Mouse (Mus musculus) heart, postnatal 36 days (tissue): ENCODE results near the gene Trafd1. TPM values are rescaled to one million over a fixed set of nuclear protein-coding genes. Genes with fewer than 3 reads are reported as not detected.
A peak's percentile ranks its signal among the peaks of the same experiment; 100 is the strongest.

Experiments
- DNase-seq, 2 experiments: peaks; one replicate each; pipeline ENCODE4 v3.0.0; 2021 to 2022
- intact Hi-C: fragments of 180-260 bp; cut with DNase I; formaldehyde crosslinking; loops from one replicate; pipeline ENCODE4 v1.15.1; 2025
- total RNA-seq, 2 experiments: library from RNA; stranded (reverse); gene quantifications; 2 replicates each; pipeline ENCODE4 v1.2.3; 2021

Trafd1 gene
- total RNA-seq, result 10 to 100 TPM; 60.7 to 65.0 TPM

GRCm38 (mm10) chr5:121385461-121386119 is at the start of gene Trafd1:
TSS of gene Trafd1 (minus strand) at chr5:121385632.
- intact Hi-C loops, result no loop called here
- peak; percentile 94 for DNase-seq

GRCm38 (mm10) chr5:121428954-121429353 is 43.5 kb upstream of the Trafd1 start:
- intact Hi-C loops, result no loop called here

GRCm38 (mm10) chr5:121423297-121423696 is 37.9 kb upstream of the Trafd1 start:
- no peak for DNase-seq
- intact Hi-C loops, result no loop called here

More at GRCm38 (mm10) chr5:121428954-121429353, 43.5 kb upstream of the Trafd1 start:
- no peak for DNase-seq

- intact Hi-C loops, result no loop called here
- DNase-seq, result no peak
Measured at GRCm38 (mm10) chr5:121422787-121423186, 37.4 kb upstream of the Trafd1 start.

- intact Hi-C loops, result no loop called here
- DNase-seq, result no peak
Measured at GRCm38 (mm10) chr5:121420721-121421120, 35.3 kb upstream of the Trafd1 start.

GRCm38 (mm10) chr5:121410975-121411374 is 25.5 kb upstream of the Trafd1 start:
- DNase-seq, result no peak
- intact Hi-C loops, result no loop called here

GRCm38 (mm10) chr5:121407856-121408255 is 22.4 kb upstream of the Trafd1 start:
- DNase-seq, result no peak

GRCm38 (mm10) chr5:121400849-121401248 is 15.4 kb upstream of the Trafd1 start:
- intact Hi-C loops, result no loop called here
- DNase-seq, result no peak

More at GRCm38 (mm10) chr5:121407856-121408255, 22.4 kb upstream of the Trafd1 start:
- intact Hi-C loops, result no loop called here

GRCm38 (mm10) chr5:121400064-121400463 is 14.6 kb upstream of the Trafd1 start:
- intact Hi-C loops, result no loop called here
- no peak for DNase-seq

GRCm38 (mm10) chr5:121399540-121399939 is 14.1 kb upstream of the Trafd1 start:
- DNase-seq, result no peak
- intact Hi-C loops, result no loop called here

GRCm38 (mm10) chr5:121398965-121399462 is 13.6 kb upstream of the Trafd1 start:
- intact Hi-C loops, result no loop called here
- no peak for DNase-seq

GRCm38 (mm10) chr5:121398146-121398964 is 12.9 kb upstream of the Trafd1 start:
- DNase-seq, result no peak
- intact Hi-C loops, result no loop called here

GRCm38 (mm10) chr5:121397187-121398145 is 12.0 kb upstream of the Trafd1 start, which contains the start of gene Naa25:
TSS of gene Naa25 (plus strand) at chr5:121397936.
- DNase-seq, result peak; percentile 93 to 95
- intact Hi-C loops, result no loop called here

GRCm38 (mm10) chr5:121395621-121396020 is 10.2 kb upstream of the Trafd1 start:
- no peak for DNase-seq
- intact Hi-C loops, result no loop called here

- intact Hi-C loops, result loop anchor here (5.0 kb wide), 1 partner anchor 176 kb away; no protein-coding TSS in a partner anchor
- no peak for DNase-seq
Measured at GRCm38 (mm10) chr5:121393402-121393801, 8.0 kb upstream of the Trafd1 start.

GRCm38 (mm10) chr5:121392667-121393380 is 7.4 kb upstream of the Trafd1 start:
- intact Hi-C loops, result loop anchor here (5.0 kb wide), 1 partner anchor 176 kb away; no protein-coding TSS in a partner anchor
- DNase-seq, result peak in 1 of 2 experiments; percentile 57

GRCm38 (mm10) chr5:121389691-121390090 is 4.3 kb upstream of the Trafd1 start:
- DNase-seq, result no peak
- intact Hi-C loops, result loop anchor here (5.0 kb wide), 1 partner anchor 172 kb away; no protein-coding TSS in a partner anchor

- DNase-seq, result peak in 1 of 2 experiments; percentile 40
- intact Hi-C loops, result no loop called here
Measured at GRCm38 (mm10) chr5:121389106-121389505, 3.7 kb upstream of the Trafd1 start.

- intact Hi-C loops, result no loop called here
Measured at GRCm38 (mm10) chr5:121387126-121387525, 1.7 kb upstream of the Trafd1 start.

More at GRCm38 (mm10) chr5:121387126-121387525, 1.7 kb upstream of the Trafd1 start:
- DNase-seq, result peak; percentile 28 to 43
